ENCODE assay signal across 8 mouse cellular contexts in the genomic region with DNA sequence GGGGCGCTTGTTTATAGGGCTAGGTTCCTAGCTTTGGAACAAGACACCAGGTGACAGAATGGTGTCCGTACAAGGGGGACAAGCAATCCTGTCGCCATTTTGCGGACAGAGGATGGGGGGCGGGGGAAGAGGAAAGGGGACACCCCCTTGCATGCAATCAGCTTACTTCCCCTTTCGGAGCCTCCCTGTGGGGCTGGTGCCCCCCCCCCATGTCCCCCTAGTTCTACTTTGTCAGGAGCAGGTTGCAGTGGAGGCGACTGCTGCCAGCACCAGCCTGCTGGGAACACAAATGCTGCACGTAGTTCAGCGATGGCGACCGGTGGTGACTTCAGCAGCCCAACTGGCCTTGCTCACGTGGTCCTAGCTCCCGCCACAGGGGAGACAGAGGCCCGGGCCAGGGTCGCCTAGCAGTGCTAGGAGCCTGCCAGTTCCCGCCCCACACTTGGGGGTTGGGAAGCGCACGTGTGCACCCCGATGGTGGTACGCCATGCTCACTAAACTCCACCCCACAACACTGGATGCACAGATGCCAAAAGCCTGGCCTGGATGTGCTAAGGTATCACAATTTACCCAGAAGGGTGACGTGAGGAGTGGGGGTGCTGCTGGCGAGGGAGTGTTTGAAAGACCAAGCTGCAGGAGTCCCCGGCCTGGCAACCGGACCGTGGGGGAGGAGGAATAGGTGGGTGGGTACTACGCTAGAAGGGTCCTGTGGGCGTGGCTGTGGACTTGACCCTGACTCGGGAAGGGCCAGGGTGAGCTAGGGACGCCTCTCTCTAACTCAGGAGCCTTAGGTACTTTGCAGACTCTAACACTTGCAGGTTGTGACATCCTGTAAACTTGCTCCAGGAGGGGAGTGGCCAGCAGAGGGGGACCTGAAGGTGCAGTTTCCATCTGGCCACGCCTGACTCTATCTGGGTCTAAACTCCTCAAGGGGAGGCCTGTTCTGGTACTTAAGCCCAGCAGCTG. TPM values are rescaled to one million over a fixed set of nuclear protein-coding genes. Genes with fewer than 3 reads are reported as not detected.
DNase-seq lines count a peak whose midpoint lies in the region; ATAC-seq and TF ChIP-seq lines count a peak whose summit lies in the region.

No protein-coding gene starts in this region.

- peak overlapping the region; percentile 58 for H3K27ac ChIP-seq in heart, embryonic 13.5 days (replicated peaks)
- H3K27ac ChIP-seq in MEL (ENCODE audit: control insufficient read depth, low read depth, low read length): peak overlapping the region; percentile 68
- peak overlapping the region; percentile 62 for H3K27ac ChIP-seq in forebrain, embryonic 11.5 days (ENCODE audit: low read depth, low read length)
- peak overlapping the region; percentile 95 for H3K27ac ChIP-seq in liver, embryonic 11.5 days (ENCODE audit: low read depth, low read length)
- no peak overlapping the region for H3K27ac ChIP-seq in neural tube, embryonic 11.5 days (ENCODE audit: low read depth, low read length)

- intact Hi-C loops in heart, postnatal 25 days (cut with DNase I): no loop called here

- no peak for TF ChIP-seq CTCF in MEL (IDR thresholded peaks at IDR 0.05 in 2 of 3, conservative IDR thresholded peaks at IDR 0.05 in 1 of 3; ENCODE audit: control insufficient read depth in 1 of 3, insufficient read depth in 1 of 3, low read depth in 2 of 3, low read length in 3 of 3, poor library complexity in 1 of 3, severe bottlenecking in 1 of 3)

- 22% methylated on average over 30 of the region's 30 CpGs for WGBS in heart, embryonic 13.5 days
- WGBS in forebrain, embryonic 11.5 days: 23% methylated on average over 30 of the region's 30 CpGs
- 18% methylated on average over 30 of the region's 30 CpGs for WGBS in liver, embryonic 11.5 days
- 18% methylated on average over 29 of the region's 30 CpGs for WGBS in neural tube, embryonic 11.5 days

- peaks cover 77% of the 10 kb centered on the region for H3K4me1 ChIP-seq in heart, embryonic 13.5 days
- H3K4me1 ChIP-seq in MEL (ENCODE audit: control insufficient read depth in 1 of 2, insufficient read depth in 2 of 2, low read length in 2 of 2): peaks cover 12 to 59% of the 10 kb centered on the region in 2 experiments; a peak in 3 of 4 replicates
- peaks cover 30% of the 10 kb centered on the region for H3K4me1 ChIP-seq in forebrain, embryonic 11.5 days (replicated peaks; ENCODE audit: control insufficient read depth, insufficient read depth, low read length)
- peaks cover 76% of the 10 kb centered on the region for H3K4me1 ChIP-seq in liver, embryonic 11.5 days (replicated peaks; ENCODE audit: control insufficient read depth, insufficient read depth, low read length)
- H3K4me1 ChIP-seq in neural tube, embryonic 11.5 days (ENCODE audit: control insufficient read depth, insufficient read depth, low read length): peaks cover 32% of the 10 kb centered on the region

- peaks cover 16% of the 10 kb centered on the region for H3K36me3 ChIP-seq in heart, embryonic 13.5 days
- peaks cover 0 to 41% of the 10 kb centered on the region in 2 experiments; a peak in 2 of 4 replicates for H3K36me3 ChIP-seq in MEL (ENCODE audit: control insufficient read depth in 1 of 2, insufficient read depth in 2 of 2, low read length in 2 of 2)
- no peaks in the 10 kb centered on the region for H3K36me3 ChIP-seq in forebrain, embryonic 11.5 days (ENCODE audit: control insufficient read depth, insufficient read depth, low read length)
- peaks cover 6% of the 10 kb centered on the region for H3K36me3 ChIP-seq in liver, embryonic 11.5 days (ENCODE audit: control insufficient read depth, insufficient read depth, low read length)
- H3K36me3 ChIP-seq in neural tube, embryonic 11.5 days (ENCODE audit: control insufficient read depth, insufficient read depth, low read length): no peaks in the 10 kb centered on the region

- no peak for TF ChIP-seq RAD21 in MEL (IDR thresholded peaks at IDR 0.05; ENCODE audit: low read depth, low read length)

- peak overlapping the region; percentile 36 for H3K4me3 ChIP-seq in heart, embryonic 13.5 days
- H3K4me3 ChIP-seq in MEL (ENCODE audit: control insufficient read depth in 1 of 2, insufficient read depth in 1 of 2, low read depth in 2 of 2, low read length in 2 of 2): peak overlapping the region; percentile 13 to 30
- peak overlapping the region; percentile 11; the same call in 1 of the 2 replicates for H3K4me3 ChIP-seq in forebrain, embryonic 11.5 days (ENCODE audit: low read depth, low read length)
- peak overlapping the region; percentile 50 for H3K4me3 ChIP-seq in liver, embryonic 11.5 days (ENCODE audit: low read depth, low read length)
- peak overlapping the region; percentile 4; the same call in 1 of the 2 replicates for H3K4me3 ChIP-seq in neural tube, embryonic 11.5 days (ENCODE audit: low read depth, low read length)

- peak overlapping the region; percentile 77 for H3K9ac ChIP-seq in heart, embryonic 13.5 days
- peak overlapping the region; percentile 49 for H3K9ac ChIP-seq in MEL (ENCODE audit: control insufficient read depth, low read depth, low read length, poor library complexity, severe bottlenecking)
- H3K9ac ChIP-seq in forebrain, embryonic 11.5 days (ENCODE audit: low read length): peak overlapping the region; percentile 49
- H3K9ac ChIP-seq in liver, embryonic 11.5 days (ENCODE audit: low read depth, low read length): peak overlapping the region; percentile 69
- peak overlapping the region; percentile 49 for H3K9ac ChIP-seq in neural tube, embryonic 11.5 days (ENCODE audit: low read length)

- no peaks in the 10 kb centered on the region for H3K9me3 ChIP-seq in heart, embryonic 13.5 days
- no peaks in the 10 kb centered on the region for H3K9me3 ChIP-seq in MEL (replicated peaks; ENCODE audit: insufficient read depth, low read length)
- no peaks in the 10 kb centered on the region for H3K9me3 ChIP-seq in forebrain, embryonic 11.5 days (ENCODE audit: control insufficient read depth, low read length)
- no peaks in the 10 kb centered on the region for H3K9me3 ChIP-seq in liver, embryonic 11.5 days (ENCODE audit: control insufficient read depth, low read length)
- no peaks in the 10 kb centered on the region for H3K9me3 ChIP-seq in neural tube, embryonic 11.5 days (ENCODE audit: control insufficient read depth, low read length)

- TF ChIP-seq POLR2A in MEL (IDR thresholded peaks at IDR 0.05; ENCODE audit: control insufficient read depth in 1 of 2, insufficient read depth in 1 of 2, low read depth in 1 of 2, low read length in 2 of 2, poor library complexity in 1 of 2): 0 out of 4 replicates have a peak, but pooled peaks of 1 of the 2 experiments have one; percentile 23

- peak overlapping the region; percentile 59 for H3K4me2 ChIP-seq in heart, embryonic 13.5 days
- peak overlapping the region; percentile 36 for H3K4me2 ChIP-seq in forebrain, embryonic 11.5 days (ENCODE audit: low read depth, low read length, severe bottlenecking)
- peak overlapping the region; percentile 97 for H3K4me2 ChIP-seq in liver, embryonic 11.5 days
- peak overlapping the region; percentile 40 for H3K4me2 ChIP-seq in neural tube, embryonic 11.5 days (ENCODE audit: low read depth)

- ATAC-seq in heart, embryonic 13.5 days (ENCODE audit: extremely low read depth, insufficient number of reproducible peaks, low FRiP score, low TSS enrichment): no peak
- peak; percentile 28; the same call in 1 of the 2 replicates for ATAC-seq in forebrain, embryonic 11.5 days (replicated peaks; ENCODE audit: low FRiP score)
- ATAC-seq in liver, embryonic 11.5 days (replicated peaks; ENCODE audit: low FRiP score): peak; percentile 61
- ATAC-seq in neural tube, embryonic 11.5 days (ENCODE audit: insufficient read depth, low FRiP score, low TSS enrichment): no peak
- ATAC-seq in CD4-positive, CD25-positive, alpha-beta regulatory T cell, adult 4 months: no peak

- no peak for DNase-seq in heart, postnatal 25 days (ENCODE audit: low spot score)
- peak; percentile 62 for DNase-seq in MEL (ENCODE audit: low read depth, low spot score)
- no peak for DNase-seq in forebrain, embryonic 11.5 days (ENCODE audit: low spot score)
- no peak for DNase-seq in liver, embryonic 11.5 days (ENCODE audit: low spot score)
- DNase-seq in neural tube, embryonic 11.5 days (ENCODE audit: low spot score): peak; percentile 48
- no peak for DNase-seq in urinary bladder, postnatal 10 days (ENCODE audit: low spot score)

- peak in 1 of 2 experiments; percentile 40; a peak in 1 of 4 replicates for TF ChIP-seq EP300 in MEL (IDR thresholded peaks at IDR 0.05; ENCODE audit: low read depth in 1 of 2, low read length in 2 of 2)

- no peaks in the 10 kb centered on the region for H3K27me3 ChIP-seq in heart, embryonic 13.5 days (replicated peaks)
- no peaks in the 10 kb centered on the region for H3K27me3 ChIP-seq in MEL (ENCODE audit: control insufficient read depth in 1 of 2, insufficient read depth in 2 of 2, low read length in 2 of 2)
- H3K27me3 ChIP-seq in forebrain, embryonic 11.5 days (ENCODE audit: control insufficient read depth, insufficient read depth, low read length): no peaks in the 10 kb centered on the region
- no peaks in the 10 kb centered on the region for H3K27me3 ChIP-seq in liver, embryonic 11.5 days (replicated peaks; ENCODE audit: control insufficient read depth, insufficient read depth, low read length)
- H3K27me3 ChIP-seq in neural tube, embryonic 11.5 days (ENCODE audit: control insufficient read depth, insufficient read depth, low read length): no peaks in the 10 kb centered on the region

- H3K79me2 ChIP-seq in MEL (ENCODE audit: control insufficient read depth, insufficient read depth, low read length, poor library complexity): peaks cover 73% of the 10 kb centered on the region

RNA-seq across cellular contexts. Expression of gene Klf16, which starts 6.0 kb away (rescaled TPM):
- 5.1 and 6.2 TPM in 2 replicates for polyA plus RNA-seq in heart, embryonic 13.5 days (2015; fragmentation: Nextera tagmentation; extraction: Ambion mirVana)
- total RNA-seq in heart, postnatal 25 days (2021): 1 to 10 TPM; 3.0 to 4.5 TPM
- total RNA-seq in MEL (2012; rRNA removed): 30.0 and 37.1 TPM in 2 replicates
- polyA plus RNA-seq in MEL (2012; ENCODE audit: insufficient read depth in 1 of 2, insufficient read length in 2 of 2, low read depth in 1 of 2, low replicate concordance in 2 of 2, missing spikeins in 1 of 2): 10 to 100 TPM in 1 of 2 experiments, not detected in 1; 51.1 TPM
- polyA plus RNA-seq in forebrain, embryonic 11.5 days (2014; fragmentation: Nextera tagmentation; extraction: Ambion mirVana): 5.9 and 7.7 TPM in 2 replicates
- polyA plus RNA-seq in liver, embryonic 11.5 days (2014; fragmentation: Nextera tagmentation; extraction: Ambion mirVana): 10.0 and 11.4 TPM in 2 replicates
- 4.5 and 5.5 TPM in 2 replicates for polyA plus RNA-seq in neural tube, embryonic 11.5 days (2014; fragmentation: Nextera tagmentation; extraction: Ambion mirVana)
- polyA plus RNA-seq in CD4-positive, CD25-positive, alpha-beta regulatory T cell, adult 4 months (2017; shearing (Covaris generic)): 1 to 10 TPM; 7.2 to 10.0 TPM

RNA-seq across cellular contexts. Expression of gene Rexo1, which starts 9.8 kb away (rescaled TPM):
- polyA plus RNA-seq in heart, embryonic 13.5 days (2015; fragmentation: Nextera tagmentation; extraction: Ambion mirVana): 15.9 and 17.7 TPM in 2 replicates
- total RNA-seq in heart, postnatal 25 days (2021): 10 to 100 TPM; 11.1 to 12.2 TPM
- 14.3 and 14.7 TPM in 2 replicates for total RNA-seq in MEL (2012; rRNA removed)
- 10 to 100 TPM in 1 of 2 experiments, not detected in 1; 54.6 TPM for polyA plus RNA-seq in MEL (2012; ENCODE audit: insufficient read depth in 1 of 2, insufficient read length in 2 of 2, low read depth in 1 of 2, low replicate concordance in 2 of 2, missing spikeins in 1 of 2)
- polyA plus RNA-seq in forebrain, embryonic 11.5 days (2014; fragmentation: Nextera tagmentation; extraction: Ambion mirVana): 34.9 and 37.1 TPM in 2 replicates
- 31.8 and 33.4 TPM in 2 replicates for polyA plus RNA-seq in liver, embryonic 11.5 days (2014; fragmentation: Nextera tagmentation; extraction: Ambion mirVana)
- polyA plus RNA-seq in neural tube, embryonic 11.5 days (2014; fragmentation: Nextera tagmentation; extraction: Ambion mirVana): 30.7 and 31.4 TPM in 2 replicates
- polyA plus RNA-seq in CD4-positive, CD25-positive, alpha-beta regulatory T cell, adult 4 months (2017; shearing (Covaris generic)): 10 to 100 TPM; 13.6 to 16.4 TPM

RNA-seq across cellular contexts. Expression of gene Abhd17a, which starts 19.0 kb away (rescaled TPM):
- polyA plus RNA-seq in heart, embryonic 13.5 days (2015; fragmentation: Nextera tagmentation; extraction: Ambion mirVana): 81.7 and 85.1 TPM in 2 replicates
- 10 to 100 TPM; 50.1 to 51.1 TPM for total RNA-seq in heart, postnatal 25 days (2021)
- total RNA-seq in MEL (2012; rRNA removed): 89.6 and 98.5 TPM in 2 replicates
- 100 to 1,000 TPM in 1 of 2 experiments, 10 to 100 TPM in 1; 96.2 to 136 TPM for polyA plus RNA-seq in MEL (2012; ENCODE audit: insufficient read depth in 1 of 2, insufficient read length in 2 of 2, low read depth in 1 of 2, low replicate concordance in 2 of 2, missing spikeins in 1 of 2)
- polyA plus RNA-seq in forebrain, embryonic 11.5 days (2014; fragmentation: Nextera tagmentation; extraction: Ambion mirVana): 94.6 and 121 TPM in 2 replicates
- 89.7 and 96.5 TPM in 2 replicates for polyA plus RNA-seq in liver, embryonic 11.5 days (2014; fragmentation: Nextera tagmentation; extraction: Ambion mirVana)
- 119 and 120 TPM in 2 replicates for polyA plus RNA-seq in neural tube, embryonic 11.5 days (2014; fragmentation: Nextera tagmentation; extraction: Ambion mirVana)
- polyA plus RNA-seq in CD4-positive, CD25-positive, alpha-beta regulatory T cell, adult 4 months (2017; shearing (Covaris generic)): 1 to 10 TPM; 2.3 to 9.7 TPM

RNA-seq across cellular contexts. Expression of gene Scamp4, which starts 31.5 kb away (rescaled TPM):
- polyA plus RNA-seq in heart, embryonic 13.5 days (2015; fragmentation: Nextera tagmentation; extraction: Ambion mirVana): 65.9 and 70.4 TPM in 2 replicates
- total RNA-seq in heart, postnatal 25 days (2021): 10 to 100 TPM; 21.0 to 21.7 TPM
- 34.2 and 36.5 TPM in 2 replicates for total RNA-seq in MEL (2012; rRNA removed)
- 100 to 1,000 TPM in 1 of 2 experiments, not detected in 1; 140 TPM for polyA plus RNA-seq in MEL (2012; ENCODE audit: insufficient read depth in 1 of 2, insufficient read length in 2 of 2, low read depth in 1 of 2, low replicate concordance in 2 of 2, missing spikeins in 1 of 2)
- polyA plus RNA-seq in forebrain, embryonic 11.5 days (2014; fragmentation: Nextera tagmentation; extraction: Ambion mirVana): 67.7 and 78.5 TPM in 2 replicates
- 93.9 and 94.3 TPM in 2 replicates for polyA plus RNA-seq in liver, embryonic 11.5 days (2014; fragmentation: Nextera tagmentation; extraction: Ambion mirVana)
- 72.1 and 77.7 TPM in 2 replicates for polyA plus RNA-seq in neural tube, embryonic 11.5 days (2014; fragmentation: Nextera tagmentation; extraction: Ambion mirVana)
- polyA plus RNA-seq in CD4-positive, CD25-positive, alpha-beta regulatory T cell, adult 4 months (2017; shearing (Covaris generic)): 100 to 1,000 TPM in 1 of 2 experiments, 10 to 100 TPM in 1; 98.1 to 145 TPM

RNA-seq across cellular contexts. Expression of gene Adat3, which starts 31.5 kb away (rescaled TPM):
- polyA plus RNA-seq in heart, embryonic 13.5 days (2015; fragmentation: Nextera tagmentation; extraction: Ambion mirVana): 4.4 and 5.6 TPM in 2 replicates
- 1 to 10 TPM in 1 of 2 experiments, under 1 TPM in 1; 0.84 to 1.2 TPM for total RNA-seq in heart, postnatal 25 days (2021)
- total RNA-seq in MEL (2012; rRNA removed): 7.2 and 7.7 TPM in 2 replicates
- polyA plus RNA-seq in MEL (2012; ENCODE audit: insufficient read depth in 1 of 2, insufficient read length in 2 of 2, low read depth in 1 of 2, low replicate concordance in 2 of 2, missing spikeins in 1 of 2): 1 to 10 TPM in 1 of 2 experiments, not detected in 1; 7.4 TPM
- 7.6 and 9.5 TPM in 2 replicates for polyA plus RNA-seq in forebrain, embryonic 11.5 days (2014; fragmentation: Nextera tagmentation; extraction: Ambion mirVana)
- polyA plus RNA-seq in liver, embryonic 11.5 days (2014; fragmentation: Nextera tagmentation; extraction: Ambion mirVana): 9.7 TPM in 2 replicates
- polyA plus RNA-seq in neural tube, embryonic 11.5 days (2014; fragmentation: Nextera tagmentation; extraction: Ambion mirVana): 8.0 and 10.9 TPM in 2 replicates
- 1 to 10 TPM; 1.7 to 3.6 TPM for polyA plus RNA-seq in CD4-positive, CD25-positive, alpha-beta regulatory T cell, adult 4 months (2017; shearing (Covaris generic))

Comparison
In these comparisons a context has a peak if more than half of its experiments do, and no peak if none do; other contexts are left out.
1. ATAC-seq: peak in forebrain, embryonic 11.5 days (single experiment) and liver, embryonic 11.5 days (single experiment); none in heart, embryonic 13.5 days (single experiment), neural tube, embryonic 11.5 days (single experiment) and CD4-positive, CD25-positive, alpha-beta regulatory T cell, adult 4 months (single experiment).
2. H3K4me2 ChIP-seq: peak in every context shown above with its lines; median percentile 97 in liver, embryonic 11.5 days; 59 in heart, embryonic 13.5 days; 40 in neural tube, embryonic 11.5 days; 36 in forebrain, embryonic 11.5 days.
3. DNase-seq: peak in MEL (single experiment) and neural tube, embryonic 11.5 days (single experiment); none in heart, postnatal 25 days (single experiment), forebrain, embryonic 11.5 days (single experiment), liver, embryonic 11.5 days (single experiment) and urinary bladder, postnatal 10 days (single experiment).
4. Peak in every context shown above with its lines, with median percentiles within 50 percentile points of each other: H3K4me3 ChIP-seq and H3K9ac ChIP-seq.